Mouse (Mus musculus): ENCODE data around the gene Grik1. TPM values are rescaled to one million over a fixed set of nuclear protein-coding genes. Genes with fewer than 3 reads are reported as not detected.

Grik1 gene
- polyA plus RNA-seq (2017; shearing (Covaris generic)), result 0.26 TPM

GRCm38 (mm10) chr16:88290132-88290772, at the start of gene Grik1:
TSS of gene Grik1 (minus strand) at chr16:88290265.

Other genes starting within 250 kb of the Grik1 start
- gene Cldn17, start 216.7 kb upstream of the Grik1 start, polyA plus RNA-seq (2017; shearing (Covaris generic)), result not detected